Mouse (Mus musculus) lung, embryonic 14.5 days (tissue): ENCODE measurements around the gene Gm45785. TPM values are rescaled to one million over a fixed set of nuclear protein-coding genes. Genes with fewer than 3 reads are reported as not detected.

Experiments used
- ATAC-seq: fragments of 200-750 bp; cut with Nextera tagmentation; 2 replicates; pipeline ENCODE4 v1.8.0; 2017; ENCODE audit warnings: mild to moderate bottlenecking, moderate TSS enrichment, moderate library complexity; ENCODE audit not compliant: insufficient read depth
- DNase-seq: peaks from one replicate; pipeline ENCODE4 v3.0.0-alpha.2; 2015
- H3K27ac ChIP-seq: fragments of 300-500 bp; sonication (generic); 2 replicates; pipeline ENCODE4 v1.5.1; 2014; ENCODE audit warnings: low read depth, mild to moderate bottlenecking, moderate library complexity
- H3K27me3 ChIP-seq: fragments of 300-500 bp; sonication (generic); 2 replicates; pipeline ENCODE4 v1.6.1; 2014; ENCODE audit warnings: low read length, control low read depth; ENCODE audit not compliant: insufficient read depth
- H3K36me3 ChIP-seq: fragments of 300-500 bp; sonication (generic); 2 replicates; pipeline ENCODE4 v1.6.1; 2014; ENCODE audit warnings: control low read depth; ENCODE audit not compliant: insufficient read depth
- H3K4me1 ChIP-seq: fragments of 300-500 bp; sonication (generic); 2 replicates; pipeline ENCODE4 v1.6.1; 2014; ENCODE audit warnings: antibody characterized with exemption, control low read depth; ENCODE audit not compliant: insufficient read depth
- H3K4me2 ChIP-seq: fragments of 300-500 bp; sonication (generic); 2 replicates; pipeline ENCODE4 v1.6.1; 2014; ENCODE audit warnings: mild to moderate bottlenecking
- H3K4me3 ChIP-seq: fragments of 300-500 bp; sonication (generic); 2 replicates; pipeline ENCODE4 v1.5.1; 2014; ENCODE audit warnings: low read depth, low read length
- H3K9ac ChIP-seq: fragments of 300-500 bp; sonication (generic); 2 replicates; pipeline ENCODE4 v1.6.1; 2014
- H3K9me3 ChIP-seq: fragments of 300-500 bp; sonication (generic); 2 replicates; pipeline ENCODE4 v1.6.1; 2016; ENCODE audit warnings: low read depth, low read length, control low read depth
- CTCF ChIP-seq: IDR thresholded peaks from 2 replicates; pipeline ENCODE4 v1.5.1; 2016; ENCODE audit warnings: antibody characterized with exemption, low read depth
- WGBS: fragments of 180-500 bp; shearing (Covaris S2); extraction: QIAGEN DNeasy Blood & Tissue Kit; methylation state at CpG from one replicate; pipeline ENCODE4 v1.1.7; 2014; 5-methylcytosine and 5-hydroxymethylcytosine counted together
- polyA plus RNA-seq: library from polyadenylated mRNA; unstranded; fragments of >200 nt; fragmentation: Nextera tagmentation; extraction: Ambion mirVana; gene quantifications from 2 replicates; pipeline ENCODE4 v1.2.1, GENCODE M21; 2014

Gm45785 gene
- polyA plus RNA-seq, result not detected in 2 replicates

- Histone ChIP-seq H3K4me2 (peak within 1 kb of the TSS; percentile 100), H3K4me1 (peaks cover 5% of the 10 kb centered on the region; the same call in 1 of the 2 replicates), H3K9me3 (no peaks in the 10 kb centered on the region), H3K4me3 (peak within 1 kb of the TSS; percentile 78), H3K9ac (peak within 1 kb of the TSS; percentile 85), H3K36me3 (peaks cover 64% of the 10 kb centered on the region), H3K27ac (peak within 1 kb of the TSS; percentile 93), H3K27me3 (no peaks in the 10 kb centered on the region)
- peak; percentile 12; the same call in 1 of the 2 replicates for TF ChIP-seq CTCF
- DNase-seq, result peak; percentile 95
- peak; percentile 81 for ATAC-seq
- under 1% methylated on average over 51 of the region's 51 CpGs for WGBS
Measured at GRCm38 (mm10) chr7:140855860-140856784, at the start of gene Gm45785. Gene Gm45785, minus strand, starts transcription at chr7:140856331.

- no peak overlapping the region for H3K4me3 ChIP-seq
- H3K4me1 ChIP-seq, result no peaks in the 10 kb centered on the region
- no peaks in the 10 kb centered on the region for H3K9me3 ChIP-seq
- TF ChIP-seq CTCF, result no peak
- no peak overlapping the region for H3K4me2 ChIP-seq
- H3K9ac ChIP-seq, result no peak overlapping the region
- DNase-seq, result no peak
- H3K36me3 ChIP-seq, result no peaks in the 10 kb centered on the region
- no peaks in the 10 kb centered on the region for H3K27me3 ChIP-seq
- H3K27ac ChIP-seq, result no peak overlapping the region
- no peak for ATAC-seq
- 74% methylated on average over 2 of the region's 2 CpGs for WGBS
Measured at GRCm38 (mm10) chr7:140905642-140906081, 49.5 kb upstream of the Gm45785 start.

GRCm38 (mm10) chr7:140903212-140903611 is 47.1 kb upstream of the Gm45785 start:
- peak; percentile 88 for DNase-seq
- Histone ChIP-seq H3K9me3 (no peaks in the 10 kb centered on the region), H3K4me2 (no peak overlapping the region), H3K27ac (no peak overlapping the region), H3K4me1 (no peaks in the 10 kb centered on the region), H3K36me3 (peaks cover 14% of the 10 kb centered on the region), H3K4me3 (no peak overlapping the region), H3K9ac (no peak overlapping the region), H3K27me3 (no peaks in the 10 kb centered on the region)
- 22% methylated on average over 13 of the region's 13 CpGs for WGBS
- peak; percentile 68; the same call in 1 of the 2 replicates for ATAC-seq
- peak; percentile 96 for TF ChIP-seq CTCF

GRCm38 (mm10) chr7:140902036-140902875 is 46.1 kb upstream of the Gm45785 start:
- peaks cover 23% of the 10 kb centered on the region for H3K36me3 ChIP-seq
- DNase-seq (no peak), ATAC-seq (no peak)
- no peaks in the 10 kb centered on the region for H3K4me1 ChIP-seq
- no peak for TF ChIP-seq CTCF
- H3K9ac ChIP-seq, result no peak overlapping the region
- no peak overlapping the region for H3K4me3 ChIP-seq
- H3K27me3 ChIP-seq, result no peaks in the 10 kb centered on the region
- H3K9me3 ChIP-seq, result no peaks in the 10 kb centered on the region
- no peak overlapping the region for H3K4me2 ChIP-seq
- H3K27ac ChIP-seq, result no peak overlapping the region
- WGBS, result 73% methylated on average over 15 of the region's 15 CpGs

- no peak within 1 kb of the TSS for H3K4me3 ChIP-seq
- peaks cover 40% of the 10 kb centered on the region for H3K36me3 ChIP-seq
- H3K27ac ChIP-seq, result no peak within 1 kb of the TSS
- no peaks in the 10 kb centered on the region for H3K27me3 ChIP-seq
- no peak within 1 kb of the TSS; the same call in 1 of the 2 replicates for H3K9ac ChIP-seq
- DNase-seq (peak; percentile 8), ATAC-seq (no peak)
- TF ChIP-seq CTCF, result no peak
- WGBS, result 64% methylated on average over 10 of the region's 10 CpGs
- no peaks in the 10 kb centered on the region for H3K9me3 ChIP-seq
- no peaks in the 10 kb centered on the region for H3K4me1 ChIP-seq
- no peak within 1 kb of the TSS for H3K4me2 ChIP-seq
Measured at GRCm38 (mm10) chr7:140900220-140900619, 44.1 kb upstream of the Gm45785 start, which contains the start of gene Cox8b. Gene Cox8b, minus strand, starts transcription at chr7:140900446.

- Histone ChIP-seq H3K4me2 (no peak overlapping the region), H3K4me3 (no peak overlapping the region), H3K27ac (no peak overlapping the region), H3K27me3 (no peaks in the 10 kb centered on the region), H3K36me3 (peaks cover 49% of the 10 kb centered on the region), H3K9ac (no peak overlapping the region), H3K9me3 (no peaks in the 10 kb centered on the region), H3K4me1 (no peaks in the 10 kb centered on the region)
- 69% methylated on average over 3 of the region's 3 CpGs for WGBS
- DNase-seq, result no peak
- no peak for TF ChIP-seq CTCF
- no peak for ATAC-seq
Measured at GRCm38 (mm10) chr7:140899121-140899520, 43.0 kb upstream of the Gm45785 start.
